Mouse (Mus musculus): Measurements from ENCODE around the gene Ly6g6f.

GRCm38 (mm10) chr17:35051156-35052086 lies 34.0 kb downstream of the Ly6g6f start:
- TF ChIP-seq TAL1 (IDR thresholded peaks at IDR 0.05; ENCODE audit: low read length) (no peak), GATA1 (IDR thresholded peaks at IDR 0.05; ENCODE audit: low read length) (no peak)
